Mouse (Mus musculus): Measurements from ENCODE around the gene Hsd11b1. TPM values are rescaled to one million over a fixed set of nuclear protein-coding genes. Genes with fewer than 3 reads are reported as not detected.
A peak's percentile ranks its signal among the peaks of the same experiment; 100 is the strongest.

The Hsd11b1 gene
- total RNA-seq (2014; rRNA removed; ENCODE audit: low replicate concordance): 7.3 and 12.7 TPM in 2 replicates
- polyA plus RNA-seq (2015; fragmentation: Nextera tagmentation; extraction: Ambion mirVana): 1.6 and 1.9 TPM in 2 replicates

GRCm38 (mm10) chr1:193263955-193264598, at the start of gene Hsd11b1:
Gene Hsd11b1, minus strand, starts transcription at chr1:193264075.
- no peak within 1 kb of the TSS for H3K4me3 ChIP-seq (ENCODE audit: low read depth, low read length)
- 60% methylated on average over 5 of the region's 5 CpGs for WGBS
- ATAC-seq (ENCODE audit: insufficient read depth, low read depth): no peak

GRCm38 (mm10) chr1:193311596-193311995, 47.7 kb upstream of the Hsd11b1 start:
- TF ChIP-seq CTCF (IDR thresholded peaks at IDR 0.05; ENCODE audit: low read depth): no peak
- no peak for TF ChIP-seq EP300 (IDR thresholded peaks at IDR 0.05; ENCODE audit: low read depth)
- Histone ChIP-seq H3K27ac (ENCODE audit: low read depth) (no peak overlapping the region), H3K9me3 (replicated peaks; ENCODE audit: control insufficient read depth, low read length) (no peaks in the 10 kb centered on the region), H3K36me3 (replicated peaks; ENCODE audit: control insufficient read depth, insufficient read depth, low read length) (no peaks in the 10 kb centered on the region), H3K9ac (replicated peaks; ENCODE audit: low read depth, low read length) (no peak overlapping the region), H3K4me3 (ENCODE audit: low read depth, low read length) (no peak overlapping the region), H3K27me3 (ENCODE audit: control insufficient read depth, insufficient read depth, low read length) (no peaks in the 10 kb centered on the region), H3K4me1 (ENCODE audit: control insufficient read depth, insufficient read depth) (peaks cover 43% of the 10 kb centered on the region), H3K4me2 (ENCODE audit: low read depth, low read length) (no peak overlapping the region)
- WGBS: 33% methylated on average over 1 of the region's 1 CpGs
- ATAC-seq (ENCODE audit: insufficient read depth, low read depth) (no peak), DNase-seq (ENCODE audit: low spot score) (no peak)

More at GRCm38 (mm10) chr1:193263955-193264598, at the start of gene Hsd11b1:
- DNase-seq (ENCODE audit: low spot score): no peak
- peak within 1 kb of the TSS; percentile 8; the same call in 1 of the 2 replicates for H3K27ac ChIP-seq (ENCODE audit: low read depth)
- no peaks in the 10 kb centered on the region for H3K27me3 ChIP-seq (ENCODE audit: control insufficient read depth, insufficient read depth, low read length)
- H3K4me2 ChIP-seq (ENCODE audit: low read depth, low read length): no peak within 1 kb of the TSS
- no peaks in the 10 kb centered on the region for H3K9me3 ChIP-seq (replicated peaks; ENCODE audit: control insufficient read depth, low read length)
- H3K36me3 ChIP-seq (replicated peaks; ENCODE audit: control insufficient read depth, insufficient read depth, low read length): no peaks in the 10 kb centered on the region
- H3K9ac ChIP-seq (replicated peaks; ENCODE audit: low read depth, low read length): no peak within 1 kb of the TSS
- TF ChIP-seq EP300 (IDR thresholded peaks at IDR 0.05; ENCODE audit: low read depth): no peak
- H3K4me1 ChIP-seq (ENCODE audit: control insufficient read depth, insufficient read depth): peaks cover 8% of the 10 kb centered on the region

GRCm38 (mm10) chr1:193310519-193311085, 46.7 kb upstream of the Hsd11b1 start:
- WGBS: 86% methylated on average over 3 of the region's 3 CpGs
- Histone ChIP-seq H3K9me3 (replicated peaks; ENCODE audit: control insufficient read depth, low read length) (no peaks in the 10 kb centered on the region), H3K4me3 (ENCODE audit: low read depth, low read length) (no peak overlapping the region), H3K27me3 (ENCODE audit: control insufficient read depth, insufficient read depth, low read length) (no peaks in the 10 kb centered on the region), H3K27ac (ENCODE audit: low read depth) (no peak overlapping the region), H3K9ac (replicated peaks; ENCODE audit: low read depth, low read length) (no peak overlapping the region), H3K36me3 (replicated peaks; ENCODE audit: control insufficient read depth, insufficient read depth, low read length) (no peaks in the 10 kb centered on the region), H3K4me2 (ENCODE audit: low read depth, low read length) (no peak overlapping the region), H3K4me1 (ENCODE audit: control insufficient read depth, insufficient read depth) (peaks cover 40% of the 10 kb centered on the region)
- no peak for DNase-seq (ENCODE audit: low spot score)
- no peak for ATAC-seq (ENCODE audit: insufficient read depth, low read depth)
- no peak for TF ChIP-seq EP300 (IDR thresholded peaks at IDR 0.05; ENCODE audit: low read depth)
- TF ChIP-seq CTCF (IDR thresholded peaks at IDR 0.05; ENCODE audit: low read depth): no peak

GRCm38 (mm10) chr1:193309785-193310518, 46.1 kb upstream of the Hsd11b1 start:
- no peak for TF ChIP-seq CTCF (IDR thresholded peaks at IDR 0.05; ENCODE audit: low read depth)
- no peak for TF ChIP-seq EP300 (IDR thresholded peaks at IDR 0.05; ENCODE audit: low read depth)
- ATAC-seq (ENCODE audit: insufficient read depth, low read depth): no peak
- WGBS: 15% methylated on average over 1 of the region's 1 CpGs
- Histone ChIP-seq H3K4me3 (ENCODE audit: low read depth, low read length) (no peak overlapping the region), H3K36me3 (replicated peaks; ENCODE audit: control insufficient read depth, insufficient read depth, low read length) (no peaks in the 10 kb centered on the region), H3K9me3 (replicated peaks; ENCODE audit: control insufficient read depth, low read length) (no peaks in the 10 kb centered on the region), H3K4me2 (ENCODE audit: low read depth, low read length) (no peak overlapping the region), H3K27me3 (ENCODE audit: control insufficient read depth, insufficient read depth, low read length) (no peaks in the 10 kb centered on the region), H3K27ac (ENCODE audit: low read depth) (no peak overlapping the region), H3K9ac (replicated peaks; ENCODE audit: low read depth, low read length) (no peak overlapping the region), H3K4me1 (ENCODE audit: control insufficient read depth, insufficient read depth) (peaks cover 34% of the 10 kb centered on the region)
- no peak for DNase-seq (ENCODE audit: low spot score)

- Histone ChIP-seq H3K9me3 (replicated peaks; ENCODE audit: control insufficient read depth, low read length) (no peaks in the 10 kb centered on the region), H3K4me1 (ENCODE audit: control insufficient read depth, insufficient read depth) (peaks cover 18% of the 10 kb centered on the region), H3K27ac (ENCODE audit: low read depth) (no peak overlapping the region), H3K4me3 (ENCODE audit: low read depth, low read length) (no peak overlapping the region), H3K9ac (replicated peaks; ENCODE audit: low read depth, low read length) (no peak overlapping the region), H3K36me3 (replicated peaks; ENCODE audit: control insufficient read depth, insufficient read depth, low read length) (no peaks in the 10 kb centered on the region), H3K4me2 (ENCODE audit: low read depth, low read length) (no peak overlapping the region), H3K27me3 (ENCODE audit: control insufficient read depth, insufficient read depth, low read length) (no peaks in the 10 kb centered on the region)
- ATAC-seq (ENCODE audit: insufficient read depth, low read depth) (no peak), DNase-seq (ENCODE audit: low spot score) (no peak)
- TF ChIP-seq CTCF (IDR thresholded peaks at IDR 0.05; ENCODE audit: low read depth): no peak
- no peak for TF ChIP-seq EP300 (IDR thresholded peaks at IDR 0.05; ENCODE audit: low read depth)
- WGBS: 83% methylated on average over 2 of the region's 2 CpGs
Measured at GRCm38 (mm10) chr1:193306832-193307231, 43.0 kb upstream of the Hsd11b1 start.

Data from heart, postnatal 0 days (tissue).